Comparison of ENCODE assay signal across 24 mouse cellular contexts in the genomic region with DNA sequence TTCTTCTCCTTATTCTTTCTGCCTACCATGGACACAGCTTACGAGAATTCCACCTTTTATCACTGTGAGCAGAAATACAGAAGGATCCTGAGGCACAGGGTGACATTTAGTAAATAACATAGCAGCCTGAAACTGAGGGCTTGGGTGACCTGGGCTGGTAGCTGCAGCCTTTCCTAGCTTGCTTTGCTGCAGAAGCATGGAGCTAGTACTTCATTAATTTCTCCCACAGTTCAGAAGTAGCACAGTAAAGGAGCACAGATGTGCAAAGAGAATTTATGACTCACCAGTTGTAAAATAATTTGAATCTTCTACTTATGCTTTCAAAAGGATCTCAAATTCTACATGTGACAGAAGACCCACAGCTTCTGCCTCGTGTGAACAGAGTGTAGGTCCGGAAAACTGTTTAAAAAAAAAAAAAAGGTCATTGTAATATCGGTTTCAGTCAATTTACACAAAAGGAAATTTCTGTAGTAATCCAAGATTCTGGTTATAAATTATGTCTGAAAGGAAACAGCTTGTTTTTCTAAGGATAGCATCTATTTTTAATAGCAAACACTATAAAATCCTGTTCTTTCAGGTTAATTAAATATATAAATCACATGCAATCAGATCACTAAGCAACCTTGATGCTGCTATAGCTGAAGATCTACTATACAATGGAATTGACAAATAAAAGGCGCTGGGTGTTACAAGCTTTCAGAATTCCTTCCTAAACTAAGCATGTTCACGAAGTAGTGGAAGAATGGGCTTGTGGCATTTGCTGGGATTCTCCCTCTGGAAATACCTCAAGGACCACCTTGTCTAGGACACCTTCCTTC.
"Had no signal": no experiment of that assay in that cellular context is flagged by ENCODE, and none has a peak within 500 bp of the region (broad histone marks: within the 10 kb centered on the region; RNA-seq: fewer than 3 reads in every experiment).

No protein-coding gene starts in this region.

- H3K4me2 ChIP-seq: heart, embryonic 11.5 days; heart, embryonic 13.5 days; heart, embryonic 15.5 days; hindbrain, embryonic 13.5 days; hindbrain, embryonic 15.5 days; limb, embryonic 13.5 days; limb, embryonic 15.5 days; liver, embryonic 12.5 days had no signal

- H3K9me3 ChIP-seq: heart, embryonic 13.5 days; heart, embryonic 15.5 days; hindbrain, embryonic 13.5 days; hindbrain, embryonic 15.5 days; limb, embryonic 13.5 days; limb, embryonic 15.5 days; liver, embryonic 12.5 days had no signal

- H3K4me1 ChIP-seq: heart, embryonic 13.5 days; heart, embryonic 15.5 days; hindbrain, embryonic 13.5 days; hindbrain, embryonic 15.5 days; limb, embryonic 13.5 days; limb, embryonic 15.5 days; liver, embryonic 12.5 days had no signal

- ATAC-seq: hindbrain, postnatal 0 days; intestine, embryonic 16.5 days; liver, embryonic 12.5 days had no signal

- H3K27ac ChIP-seq: heart, adult 2 months; heart, embryonic 13.5 days; heart, embryonic 15.5 days; hindbrain, embryonic 13.5 days; hindbrain, embryonic 15.5 days; hindbrain, postnatal 0 days; limb, embryonic 13.5 days; limb, embryonic 15.5 days; liver, embryonic 12.5 days; liver, embryonic 14.5 days had no signal

- H3K9ac ChIP-seq: heart, embryonic 13.5 days; heart, embryonic 15.5 days; hindbrain, embryonic 13.5 days; hindbrain, embryonic 15.5 days; limb, embryonic 13.5 days; limb, embryonic 15.5 days; liver, embryonic 12.5 days; liver, embryonic 14.5 days had no signal

- H3K4me3 ChIP-seq: heart, adult 2 months; heart, embryonic 13.5 days; heart, embryonic 15.5 days; hindbrain, embryonic 13.5 days; hindbrain, embryonic 15.5 days; limb, embryonic 13.5 days; limb, embryonic 15.5 days; liver, embryonic 12.5 days had no signal

- H3K36me3 ChIP-seq: heart, embryonic 13.5 days; heart, embryonic 15.5 days; hindbrain, embryonic 13.5 days; hindbrain, embryonic 15.5 days; limb, embryonic 13.5 days; limb, embryonic 15.5 days; liver, embryonic 12.5 days had no signal

- DNase-seq: gastrocnemius, postnatal 14 days; gastrocnemius, postnatal 36 days; heart, adult 11 months; heart, adult 2 months; heart, postnatal 14 days; heart, postnatal 36 days; kidney, adult 18-20 months; kidney, postnatal 10 days; kidney, postnatal 25 days; layer of hippocampus, adult 9-11 months; layer of hippocampus, postnatal 36 days; left cerebral cortex, postnatal 4 days; lung, adult 18-20 months had no signal

- H3K27me3 ChIP-seq: heart, embryonic 13.5 days; heart, embryonic 15.5 days; hindbrain, embryonic 13.5 days; hindbrain, embryonic 15.5 days; limb, embryonic 13.5 days; limb, embryonic 15.5 days; liver, embryonic 12.5 days had no signal
